Mouse (Mus musculus) ES-Bruce4 (cell line): ENCODE measurements around the gene Zfp11. TPM values are rescaled to one million over a fixed set of nuclear protein-coding genes. Genes with fewer than 3 reads are reported as not detected.
A peak's percentile ranks its signal among the peaks of the same experiment; 100 is the strongest.
"Not testable (repeated sequence)": the region's sequence is repeated elsewhere in the genome, so short reads cannot be mapped to it uniquely, and the experiment has no call there.

ENCODE experiments used
- H3K27ac ChIP-seq: 2 replicates; pipeline ENCODE4 v1.5.1; 2012; ENCODE audit warnings: low read length, inconsistent platforms; ENCODE audit not compliant: insufficient read depth
- H3K27me3 ChIP-seq: 2 replicates; pipeline ENCODE4 v1.6.1; 2012; ENCODE audit warnings: mild to moderate bottlenecking, low read length, inconsistent platforms; ENCODE audit not compliant: control insufficient read depth, poor library complexity, insufficient read depth, severe bottlenecking
- H3K36me3 ChIP-seq: 2 replicates; pipeline ENCODE4 v1.6.1; 2012; ENCODE audit warnings: inconsistent platforms, mild to moderate bottlenecking, low read length, moderate library complexity; ENCODE audit not compliant: control insufficient read depth, poor library complexity, insufficient read depth, severe bottlenecking
- H3K4me1 ChIP-seq: one replicate; pipeline ENCODE4 v1.8.1; 2011; ENCODE audit warnings: low read length; ENCODE audit not compliant: control insufficient read depth, insufficient read depth
- H3K4me3 ChIP-seq: 2 replicates; pipeline ENCODE4 v1.5.1; 2011; ENCODE audit warnings: low read depth, mild to moderate bottlenecking, low read length
- H3K9ac ChIP-seq: 2 replicates; pipeline ENCODE4 v1.6.1; 2012; ENCODE audit warnings: low read depth, mild to moderate bottlenecking, inconsistent platforms; ENCODE audit not compliant: poor library complexity, severe bottlenecking
- H3K9me3 ChIP-seq: replicated peaks from 2 replicates; pipeline ENCODE4 v1.6.1; 2012; ENCODE audit warnings: mild to moderate bottlenecking, low read length, inconsistent platforms; ENCODE audit not compliant: control insufficient read depth, poor library complexity, insufficient read depth, severe bottlenecking
- CTCF ChIP-seq: IDR thresholded peaks from one replicate; pipeline ENCODE4 v1.8.1; 2011; ENCODE audit warnings: low read depth, low read length
- EP300 ChIP-seq: IDR thresholded peaks from 2 replicates; pipeline ENCODE4 v1.6.1; 2011; ENCODE audit warnings: low read depth, low read length; ENCODE audit not compliant: insufficient read depth
- POLR2A ChIP-seq: IDR thresholded peaks from one replicate; pipeline ENCODE4 v1.8.1; 2011; ENCODE audit warnings: low read length; ENCODE audit not compliant: insufficient read depth
- polyA plus RNA-seq: library from polyadenylated mRNA; stranded (reverse); fragments of >200 nt; gene quantifications from 2 replicates; pipeline ENCODE4 v1.2.4, GENCODE M21; 2011; ENCODE audit warnings: low read depth; ENCODE audit not compliant: missing spikeins, insufficient read depth, insufficient read length

Gene Zfp11
- polyA plus RNA-seq, 1 experiment, result 4.1 TPM

DNA sequence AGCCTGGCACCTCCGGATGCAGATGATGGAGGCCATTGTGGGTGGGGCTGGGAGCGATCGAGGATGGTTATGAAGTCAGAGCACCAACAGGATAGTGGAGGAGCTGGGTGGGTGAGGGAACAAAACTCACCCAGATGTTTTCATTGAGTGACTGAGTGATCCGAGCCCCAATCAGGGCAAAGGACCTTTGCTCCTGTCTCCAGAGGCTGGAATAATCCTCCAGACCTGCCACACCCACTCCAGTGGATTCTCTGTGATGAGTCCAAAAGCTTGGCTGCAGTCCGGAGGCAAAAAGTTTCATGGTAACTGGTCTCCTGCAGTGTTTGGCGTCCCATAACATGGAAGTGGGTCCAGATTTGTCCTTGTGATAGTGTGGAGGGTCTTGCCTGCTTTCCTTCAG, 43.8 kb downstream of the Zfp11 start:
- TF ChIP-seq POLR2A (no peak), EP300 (no peak), CTCF (no peak)
- Histone ChIP-seq H3K4me3 (no peak overlapping the region), H3K9me3 (peaks cover 10% of the 10 kb centered on the region; the same call in 1 of the 2 replicates), H3K4me1 (no peaks in the 10 kb centered on the region), H3K36me3 (no peaks in the 10 kb centered on the region), H3K9ac (no peak overlapping the region), H3K27ac (no peak overlapping the region), H3K27me3 (no peaks in the 10 kb centered on the region)

DNA sequence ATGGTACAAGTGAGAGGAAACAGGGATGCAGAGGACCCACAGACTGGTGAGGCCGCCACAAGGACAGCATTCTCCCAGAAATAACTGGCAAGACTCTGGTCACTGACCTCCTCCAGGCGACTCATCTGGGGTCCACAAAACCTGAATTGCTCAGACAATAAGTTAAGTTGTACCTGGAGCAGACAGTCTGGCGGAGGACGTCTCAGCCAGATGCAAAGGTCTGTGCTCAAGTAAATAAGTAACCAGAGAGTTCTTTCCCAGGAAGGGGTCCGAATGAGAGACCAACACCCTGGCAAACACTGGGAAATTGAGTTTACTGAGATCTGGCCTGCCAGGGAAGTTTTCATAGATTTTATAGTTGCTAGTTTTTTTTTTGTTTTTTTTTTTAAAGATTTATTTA, 48.5 kb downstream of the Zfp11 start:
- 0 out of 2 replicates have a peak overlapping the region, but pooled peaks have one; percentile 5 for H3K9ac ChIP-seq

DNA sequence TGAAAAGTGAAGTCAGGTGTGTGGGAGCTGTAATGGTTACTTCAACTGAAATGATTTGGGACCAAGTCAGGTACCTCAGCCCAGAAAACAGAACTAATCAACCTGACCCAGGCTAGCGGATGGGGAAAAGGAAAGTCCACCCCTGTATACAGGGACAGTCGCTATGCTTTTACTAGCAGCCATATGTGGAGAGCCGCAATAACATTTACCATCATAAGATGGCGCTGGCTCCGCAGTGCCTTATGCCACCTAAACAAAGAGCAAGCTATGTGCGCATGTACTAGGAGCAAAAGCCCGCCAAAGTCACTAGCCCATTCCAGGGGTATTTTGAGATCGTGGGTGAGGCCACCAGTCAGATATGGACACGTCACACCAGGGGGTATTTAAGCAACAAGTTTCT, 49.3 kb downstream of the Zfp11 start:
- not testable (repeated sequence) for H3K4me1 ChIP-seq, H3K9me3 ChIP-seq, H3K9ac ChIP-seq, H3K27ac ChIP-seq, H3K27me3 ChIP-seq, H3K36me3 ChIP-seq, H3K4me3 ChIP-seq

More for the DNA sequence above, 48.5 kb downstream of the Zfp11 start:
- H3K4me3 ChIP-seq, result no peak overlapping the region
- no peak overlapping the region for H3K27ac ChIP-seq
- no peaks in the 10 kb centered on the region for H3K27me3 ChIP-seq
- H3K9me3 ChIP-seq, result 0 out of 2 replicates have a peak, but pooled peaks cover 5% of the 10 kb centered on the region
- no peaks in the 10 kb centered on the region for H3K36me3 ChIP-seq
- TF ChIP-seq EP300 (no peak), CTCF (no peak), POLR2A (no peak)
- no peaks in the 10 kb centered on the region for H3K4me1 ChIP-seq

DNA sequence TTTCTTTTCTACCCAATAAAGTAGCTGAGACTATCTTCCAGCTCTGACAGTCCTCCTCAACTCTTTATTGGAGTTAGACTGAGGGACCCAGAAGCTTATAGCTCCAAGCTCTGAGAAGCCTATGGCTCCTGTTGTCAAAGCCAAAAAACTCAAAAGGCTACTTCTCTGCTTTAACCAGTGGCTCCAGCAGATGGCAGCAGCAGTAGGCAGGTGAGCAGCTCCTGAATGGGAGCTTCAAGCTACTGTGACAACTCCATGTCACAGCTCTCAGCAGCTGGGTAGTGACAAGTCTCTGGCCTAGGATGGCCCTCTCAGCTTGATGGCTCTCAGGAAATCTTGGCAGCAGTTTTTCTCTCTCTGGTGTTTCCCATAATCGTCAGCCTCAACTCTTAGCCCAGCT, 58.8 kb downstream of the Zfp11 start:
- Histone ChIP-seq H3K4me3 (no peak overlapping the region), H3K36me3 (no peaks in the 10 kb centered on the region), H3K4me1 (no peaks in the 10 kb centered on the region), H3K9me3 (no peaks in the 10 kb centered on the region), H3K27ac (no peak overlapping the region), H3K9ac (no peak overlapping the region), H3K27me3 (no peaks in the 10 kb centered on the region)
- TF ChIP-seq CTCF (peak; percentile 86), POLR2A (no peak), EP300 (no peak)

DNA sequence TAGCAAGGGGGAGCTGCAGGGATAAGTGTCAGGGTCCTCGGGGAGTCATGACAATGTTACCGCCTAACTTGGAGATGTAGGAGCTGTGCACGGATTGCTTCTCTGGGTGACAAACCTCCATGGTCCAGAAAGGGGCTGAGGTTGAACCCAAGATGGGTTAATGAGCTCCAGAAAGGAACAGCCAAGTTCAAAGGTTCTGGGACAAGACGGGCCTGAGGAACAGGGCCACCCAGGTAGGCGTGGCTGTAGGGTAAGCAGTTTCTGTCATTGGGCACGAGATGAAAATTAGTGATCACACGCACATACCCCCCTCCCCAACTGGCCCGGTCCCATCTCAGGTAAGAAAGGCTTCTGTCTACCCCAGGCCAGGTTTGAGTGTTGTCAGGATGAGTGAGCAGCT, 62.4 kb downstream of the Zfp11 start:
- no peaks in the 10 kb centered on the region for H3K27me3 ChIP-seq
- H3K36me3 ChIP-seq, result no peaks in the 10 kb centered on the region
- no peak overlapping the region for H3K27ac ChIP-seq
- H3K9ac ChIP-seq, result no peak overlapping the region
- H3K4me1 ChIP-seq, result no peaks in the 10 kb centered on the region
- no peak for TF ChIP-seq EP300
- no peak for TF ChIP-seq POLR2A
- no peak for TF ChIP-seq CTCF
- H3K9me3 ChIP-seq, result no peaks in the 10 kb centered on the region
- H3K4me3 ChIP-seq, result no peak overlapping the region

Other genes starting within 250 kb of the Zfp11 start
- gene Sfswap, start 168.9 kb downstream of the Zfp11 start, polyA plus RNA-seq, result 67.0 and 72.7 TPM in 2 replicates
- 5.9 and 6.9 TPM in 2 replicates for gene Mmp17, start 85.9 kb downstream of the Zfp11 start, polyA plus RNA-seq
- gene Sept14, start 38.4 kb upstream of the Zfp11 start, polyA plus RNA-seq, result not detected in 2 replicates
- gene Mrps17, start 45.4 kb upstream of the Zfp11 start, polyA plus RNA-seq, result 76.4 and 94.7 TPM in 2 replicates
- gene Nipsnap2, start 55.0 kb upstream of the Zfp11 start, polyA plus RNA-seq, result 34.9 and 38.0 TPM in 2 replicates
- gene Psph, start 117.3 kb upstream of the Zfp11 start, polyA plus RNA-seq, result 28.7 and 31.4 TPM in 2 replicates
- 58.6 and 61.0 TPM in 2 replicates for gene Sumf2, start 176.9 kb upstream of the Zfp11 start, polyA plus RNA-seq
- 337 and 340 TPM in 2 replicates for gene Chchd2, start 217.4 kb upstream of the Zfp11 start, polyA plus RNA-seq
- 12.9 and 13.1 TPM in 2 replicates for gene Zbed5, start 225.6 kb upstream of the Zfp11 start, polyA plus RNA-seq
- gene Phkg1, start 228.4 kb upstream of the Zfp11 start, polyA plus RNA-seq, result 5.4 and 6.1 TPM in 2 replicates
- gene Nupr1l, start 238.4 kb upstream of the Zfp11 start, polyA plus RNA-seq, result 1.3 and 4.3 TPM in 2 replicates